Mouse (Mus musculus) G1E (cell line): ENCODE data around the gene Stx17. TPM values are rescaled to one million over a fixed set of nuclear protein-coding genes. Genes with fewer than 3 reads are reported as not detected.

Source experiments
- ATAC-seq: 2 replicates; pipeline ENCODE4 v1.8.0; 2016; ENCODE audit warnings: mild to moderate bottlenecking; ENCODE audit not compliant: insufficient number of reproducible peaks, poor library complexity, low FRiP score, severe bottlenecking; ENCODE audit errors: extremely low read depth
- DNase-seq: peaks from one replicate; pipeline ENCODE4 v3.0.0; 2012; ENCODE audit warnings: low spot score
- H3K27me3 ChIP-seq: 2 replicates; pipeline ENCODE4 v1.6.1; 2012; ENCODE audit warnings: mild to moderate bottlenecking, low read length, inconsistent platforms; ENCODE audit not compliant: insufficient read depth
- H3K36me3 ChIP-seq: replicated peaks from 2 replicates; pipeline ENCODE3; 2012; ENCODE audit warnings: mild to moderate bottlenecking, inconsistent platforms
- H3K4me1 ChIP-seq: 2 replicates; pipeline ENCODE4 v1.6.1; 2012; ENCODE audit warnings: low read depth, low read length, inconsistent platforms, mixed read lengths; ENCODE audit not compliant: insufficient read depth
- H3K4me3 ChIP-seq: 2 replicates; pipeline ENCODE4 v1.5.1; 2012; ENCODE audit warnings: low read depth, mild to moderate bottlenecking, inconsistent platforms, low read length, moderate library complexity, mixed read lengths
- H3K9me3 ChIP-seq: replicated peaks from 2 replicates; pipeline ENCODE4 v1.6.1; 2012; ENCODE audit warnings: inconsistent platforms
- CTCF ChIP-seq: IDR thresholded peaks from 2 replicates; pipeline ENCODE4 v1.5.1; 2012; ENCODE audit warnings: low read depth, low read length, inconsistent platforms, mixed read lengths
- GATA1 ChIP-seq: IDR thresholded peaks from 2 replicates; pipeline ENCODE4 v1.6.1; 2012; ENCODE audit warnings: borderline replicate concordance, low read length, inconsistent platforms, mixed read lengths
- GATA2 ChIP-seq: IDR thresholded peaks from 2 replicates; pipeline ENCODE4 v1.6.1; 2012; ENCODE audit warnings: low read depth, low read length, inconsistent platforms, borderline replicate concordance
- POLR2AphosphoS5 ChIP-seq: IDR thresholded peaks from 2 replicates; pipeline ENCODE4 v1.6.1; 2012; ENCODE audit warnings: low read depth, low read length, inconsistent platforms; ENCODE audit not compliant: insufficient replicate concordance
- TAL1 ChIP-seq: conservative IDR thresholded peaks from 2 replicates; pipeline ENCODE4 v1.6.1; 2012; ENCODE audit warnings: low read depth, low read length, inconsistent platforms, mixed read lengths
- polyA plus RNA-seq: library from polyadenylated mRNA; stranded (reverse); fragments of >175 nt; gene quantifications from 2 replicates; pipeline ENCODE4 v1.2.3, GENCODE M21; 2012
- total RNA-seq, 2 experiments: library from RNA; stranded (forward) in 1 of 2; stranded (reverse) in 1 of 2; fragments of 200-1000 nt in 1 of 2; fragments of >200 nt in 1 of 2; fragmentation: Nextera tagmentation in 1 of 2; gene quantifications; 2 replicates each; pipeline ENCODE4 v1.2.3; 2014 to 2017

Gene Stx17
- total and polyA plus RNA-seq, 3 experiments, result 4.0 to 21.8 (median 21.7) TPM

- H3K9me3 ChIP-seq, result no peaks in the 10 kb centered on the region
- TF ChIP-seq GATA2 (no peak), TAL1 (no peak), POLR2AphosphoS5 (no peak), CTCF (no peak), GATA1 (no peak)
- no peaks in the 10 kb centered on the region for H3K36me3 ChIP-seq
- DNase-seq (no peak), ATAC-seq (no peak)
- H3K4me1 ChIP-seq, result peaks cover 3% of the 10 kb centered on the region
- no peak overlapping the region for H3K4me3 ChIP-seq
- peaks cover 21% of the 10 kb centered on the region; the same call in 1 of the 2 replicates for H3K27me3 ChIP-seq
Observed at GRCm38 (mm10) chr4:48087497-48087896, 37.2 kb upstream of the Stx17 start.

DNA sequence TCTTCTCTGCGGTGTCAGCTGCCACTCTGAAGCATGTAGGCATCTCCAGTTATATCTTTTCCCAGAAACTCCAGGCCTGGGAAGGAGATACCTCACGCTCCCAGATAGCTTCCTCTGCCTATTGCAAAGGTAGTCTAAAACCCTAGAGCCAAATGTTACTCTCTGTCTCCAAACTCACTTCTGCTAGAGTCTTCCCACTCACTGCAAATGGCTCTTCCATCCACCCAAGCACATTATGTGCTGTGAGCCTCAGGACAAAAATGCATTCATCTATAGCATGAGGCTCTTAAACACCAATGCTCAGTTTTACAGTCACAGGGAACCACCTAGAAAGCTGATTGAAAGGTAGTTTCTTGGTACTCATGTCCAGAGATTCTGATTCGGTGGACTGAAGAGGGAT is 31.5 kb upstream of the Stx17 start:
- Histone ChIP-seq H3K36me3 (no peaks in the 10 kb centered on the region), H3K4me3 (no peak overlapping the region), H3K27me3 (peaks cover 15% of the 10 kb centered on the region; the same call in 1 of the 2 replicates), H3K4me1 (no peaks in the 10 kb centered on the region), H3K9me3 (no peaks in the 10 kb centered on the region)
- DNase-seq (no peak), ATAC-seq (no peak)
- TF ChIP-seq GATA1 (no peak), CTCF (no peak), TAL1 (no peak)

GRCm38 (mm10) chr4:48100217-48100616 is 24.5 kb upstream of the Stx17 start:
- ATAC-seq, result no peak
- Histone ChIP-seq H3K4me3 (no peak overlapping the region), H3K9me3 (no peaks in the 10 kb centered on the region), H3K4me1 (no peaks in the 10 kb centered on the region), H3K27me3 (peaks cover 30% of the 10 kb centered on the region), H3K36me3 (no peaks in the 10 kb centered on the region)
- TF ChIP-seq TAL1 (no peak), POLR2AphosphoS5 (no peak), GATA1 (no peak), GATA2 (no peak), CTCF (no peak)
- DNase-seq, result no peak

DNA sequence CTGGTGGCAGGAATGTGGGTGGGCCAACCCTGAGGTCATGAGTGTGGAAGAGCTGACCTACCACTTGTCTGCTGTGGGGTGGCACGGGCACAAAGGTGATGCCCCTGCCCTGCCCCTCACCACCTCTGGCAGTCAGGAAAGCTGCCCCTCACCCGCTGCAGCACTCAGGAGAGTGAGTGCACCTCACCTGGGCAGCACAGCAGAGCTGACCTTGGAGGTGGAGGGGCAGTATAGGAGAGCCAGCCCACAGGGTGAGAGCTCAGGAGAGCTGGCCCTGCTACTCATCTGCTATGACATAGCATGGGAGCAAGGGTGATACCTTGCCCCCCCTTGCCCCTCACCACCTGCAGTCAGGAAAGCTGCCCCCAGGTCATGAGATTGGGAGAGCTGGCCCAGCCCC is 22.7 kb upstream of the Stx17 start:
- Histone ChIP-seq H3K4me1 (no peaks in the 10 kb centered on the region), H3K9me3 (no peaks in the 10 kb centered on the region), H3K27me3 (peaks cover 30% of the 10 kb centered on the region), H3K36me3 (no peaks in the 10 kb centered on the region), H3K4me3 (no peak overlapping the region)
- TF ChIP-seq GATA1, result no peak
- DNase-seq (no peak), ATAC-seq (no peak)

DNA sequence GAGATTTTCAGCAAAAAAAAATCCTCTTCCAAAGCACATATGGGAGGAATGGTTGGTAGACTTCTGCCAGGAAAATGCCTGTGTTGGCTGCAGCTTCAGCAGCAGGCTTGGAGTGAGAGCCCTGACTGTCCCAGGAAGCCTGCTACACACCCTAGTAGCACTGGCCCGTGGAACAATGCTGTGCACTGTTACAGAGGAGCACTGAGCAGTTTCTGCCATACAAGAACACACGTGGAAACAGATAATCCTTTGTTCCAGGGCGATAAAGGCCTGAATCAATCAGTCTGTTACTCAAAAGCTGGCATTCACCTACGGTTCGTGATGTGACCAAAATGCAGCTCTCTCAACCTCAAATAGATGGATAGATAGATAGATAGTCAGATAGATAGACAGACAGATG is 19.3 kb upstream of the Stx17 start:
- H3K9me3 ChIP-seq, result no peaks in the 10 kb centered on the region
- H3K4me3 ChIP-seq, result no peak overlapping the region
- no peak for ATAC-seq
- peaks cover 19% of the 10 kb centered on the region for H3K27me3 ChIP-seq
- TF ChIP-seq CTCF, result no peak
- no peak for TF ChIP-seq TAL1
- no peak for TF ChIP-seq POLR2AphosphoS5
- TF ChIP-seq GATA1, result no peak
- no peak for TF ChIP-seq GATA2
- no peaks in the 10 kb centered on the region for H3K4me1 ChIP-seq
- no peaks in the 10 kb centered on the region for H3K36me3 ChIP-seq
- no peak for DNase-seq

GRCm38 (mm10) chr4:48107086-48107485 is 17.6 kb upstream of the Stx17 start:
- Histone ChIP-seq H3K4me1 (no peaks in the 10 kb centered on the region), H3K9me3 (no peaks in the 10 kb centered on the region), H3K4me3 (no peak overlapping the region), H3K27me3 (peaks cover 10% of the 10 kb centered on the region), H3K36me3 (no peaks in the 10 kb centered on the region)
- ATAC-seq (no peak), DNase-seq (no peak)
- no peak for TF ChIP-seq POLR2AphosphoS5
- no peak for TF ChIP-seq GATA1
- TF ChIP-seq GATA2, result no peak
- no peak for TF ChIP-seq TAL1
- TF ChIP-seq CTCF, result no peak

- no peak for TF ChIP-seq TAL1
- no peak for TF ChIP-seq GATA2
- no peak for TF ChIP-seq CTCF
- TF ChIP-seq GATA1, result no peak
- no peak for TF ChIP-seq POLR2AphosphoS5
- DNase-seq, result no peak
- no peaks in the 10 kb centered on the region for H3K4me1 ChIP-seq
- ATAC-seq, result no peak
- no peaks in the 10 kb centered on the region for H3K9me3 ChIP-seq
- 0 out of 2 replicates have a peak, but pooled peaks cover 5% of the 10 kb centered on the region for H3K27me3 ChIP-seq
- H3K36me3 ChIP-seq, result no peaks in the 10 kb centered on the region
- no peak overlapping the region for H3K4me3 ChIP-seq
Observed at GRCm38 (mm10) chr4:48108591-48108990, 16.1 kb upstream of the Stx17 start.
